Mouse (Mus musculus) small intestine, adult 2 months (tissue): Measurements from ENCODE around the gene Akap13. TPM values are rescaled to one million over a fixed set of nuclear protein-coding genes. Genes with fewer than 3 reads are reported as not detected.

Experiments used
- H3K27ac ChIP-seq: fragments of 200-500 bp; 2 replicates; pipeline ENCODE4 v1.5.1; 2012; ENCODE audit warnings: low read depth, low read length, control low read depth, inconsistent platforms; ENCODE audit not compliant: insufficient read depth
- H3K27me3 ChIP-seq: fragments of 200-500 bp; 2 replicates; pipeline ENCODE4 v1.6.1; 2012; ENCODE audit warnings: mild to moderate bottlenecking, moderate library complexity, low read length, inconsistent platforms; ENCODE audit not compliant: control insufficient read depth, insufficient read depth
- H3K36me3 ChIP-seq: fragments of 200-500 bp; 2 replicates; pipeline ENCODE4 v1.6.1; 2012; ENCODE audit warnings: mild to moderate bottlenecking, low read length, control low read depth, inconsistent platforms; ENCODE audit not compliant: control insufficient read depth, insufficient read depth
- H3K4me1 ChIP-seq: fragments of 200-500 bp; 2 replicates; pipeline ENCODE4 v1.6.1; 2012; ENCODE audit warnings: low read length, inconsistent platforms, mixed read lengths; ENCODE audit not compliant: control insufficient read depth, insufficient read depth, insufficient read length
- H3K4me3 ChIP-seq: fragments of 200-500 bp; 2 replicates; pipeline ENCODE4 v1.5.1; 2012; ENCODE audit warnings: low read depth, mild to moderate bottlenecking, control low read depth, inconsistent platforms, low read length, moderate library complexity
- CTCF ChIP-seq: fragments of 200-500 bp; IDR thresholded peaks from 2 replicates; pipeline ENCODE4 v1.5.1; 2012; ENCODE audit warnings: low read depth, mild to moderate bottlenecking, control low read depth, inconsistent platforms, low read length, moderate library complexity, mixed read lengths; ENCODE audit not compliant: insufficient replicate concordance, insufficient read length; ENCODE audit errors: extremely low read depth
- POLR2A ChIP-seq: fragments of 200-500 bp; IDR thresholded peaks from 2 replicates; pipeline ENCODE4 v1.6.1; 2012; ENCODE audit warnings: low read depth, mild to moderate bottlenecking, control low read depth, inconsistent platforms, low read length, moderate library complexity
- WGBS: fragments of 180-500 bp; shearing (Covaris S2); methylation state at CpG from one replicate; pipeline ENCODE4 v1.1.7; 2018; 5-methylcytosine and 5-hydroxymethylcytosine counted together
- polyA plus RNA-seq: library from polyadenylated mRNA; depleted of rRNA; stranded (reverse); fragments of >200 nt; gene quantifications from 2 replicates; pipeline ENCODE4 v1.2.3, GENCODE M21; 2012

The Akap13 gene
- polyA plus RNA-seq, 1 experiment: 15.8 TPM

DNA sequence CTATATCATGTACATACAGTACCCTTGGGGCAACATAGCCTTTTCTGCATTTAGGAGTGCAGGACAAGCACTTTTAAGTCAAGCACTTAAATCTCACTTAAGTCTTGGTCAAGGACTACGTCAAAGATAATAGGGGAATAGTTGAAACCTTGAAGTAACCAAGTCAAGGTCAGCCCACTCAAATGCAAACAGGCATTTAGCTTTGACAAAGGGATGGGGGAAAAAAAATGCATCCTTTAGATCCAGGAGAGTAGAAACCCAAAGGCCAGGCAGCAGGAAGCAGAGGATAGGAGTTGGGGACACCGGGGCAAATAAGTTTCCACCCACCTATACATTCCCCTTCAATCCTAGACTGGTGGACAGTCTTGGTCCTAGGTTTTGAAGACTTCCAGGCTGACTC lies 322.7 kb downstream of the Akap13 start:
- no peak for TF ChIP-seq CTCF
- TF ChIP-seq POLR2A: no peak
- H3K4me3 ChIP-seq: no peak overlapping the region

DNA sequence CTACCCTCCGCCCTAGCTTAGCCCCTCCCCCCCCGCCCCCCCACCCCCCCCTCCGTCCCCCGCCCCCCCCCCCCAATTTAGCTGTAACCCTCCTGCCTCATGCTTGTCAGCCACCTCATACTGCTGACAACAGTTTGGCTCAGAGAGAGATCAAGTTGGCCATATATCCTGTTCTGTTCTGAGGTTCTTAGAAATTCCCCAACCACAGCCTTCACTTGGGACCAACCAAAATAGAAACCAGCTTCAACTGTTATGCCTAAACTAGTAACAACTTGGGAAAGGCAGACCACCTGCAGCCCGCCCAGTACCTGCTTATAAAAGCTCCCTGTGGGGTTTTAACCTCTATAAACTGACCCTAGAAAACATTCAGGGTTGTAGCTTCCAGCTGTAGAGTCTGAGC lies 325.5 kb downstream of the Akap13 start:
- TF ChIP-seq CTCF (no peak), POLR2A (no peak)
- H3K36me3 ChIP-seq: peaks cover 21% of the 10 kb centered on the region
- peaks cover 16% of the 10 kb centered on the region; the same call in 1 of the 2 replicates for H3K4me1 ChIP-seq
- peak overlapping the region; percentile 57; the same call in 1 of the 2 replicates for H3K27ac ChIP-seq
- 54% methylated on average over 2 of the region's 5 CpGs for WGBS
- peak overlapping the region; percentile 41 for H3K4me3 ChIP-seq
- no peaks in the 10 kb centered on the region for H3K27me3 ChIP-seq

More for the DNA sequence above, 322.7 kb downstream of the Akap13 start:
- H3K36me3 ChIP-seq: peaks cover 24% of the 10 kb centered on the region
- no peaks in the 10 kb centered on the region for H3K27me3 ChIP-seq
- peaks cover 10% of the 10 kb centered on the region; the same call in 1 of the 2 replicates for H3K4me1 ChIP-seq
- no peak overlapping the region for H3K27ac ChIP-seq
- 91% methylated on average over 2 of the region's 2 CpGs for WGBS

DNA sequence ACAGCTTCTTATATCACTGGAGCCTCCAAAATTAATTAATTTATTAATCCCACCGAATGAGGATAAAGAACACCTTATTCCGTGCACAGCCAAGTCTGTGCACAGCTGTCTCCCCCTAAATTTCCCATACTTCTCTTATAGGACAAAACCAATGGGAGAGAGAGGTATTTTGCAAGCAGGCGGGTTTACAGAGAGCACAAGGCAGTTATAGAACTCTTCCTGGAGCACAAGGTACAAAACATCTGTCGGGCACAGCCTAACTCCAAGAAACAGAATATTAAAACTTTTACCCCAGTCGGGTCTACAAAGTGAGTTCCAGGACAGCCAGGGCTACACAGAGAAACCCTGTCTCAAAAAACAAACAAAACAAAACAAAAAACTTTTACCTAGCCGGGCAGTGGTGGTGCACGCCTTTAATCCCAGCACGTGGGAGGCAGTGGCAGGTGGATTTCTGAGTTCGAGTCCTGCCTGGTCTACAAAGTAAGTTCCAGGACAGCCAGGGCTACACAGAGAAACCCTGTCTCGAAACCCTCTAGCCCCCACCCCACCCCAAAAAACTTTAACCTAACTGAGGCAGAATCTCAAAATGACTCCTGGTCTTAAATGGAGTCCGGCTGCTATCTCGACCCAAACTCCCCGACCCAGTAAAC lies 326.1 kb downstream of the Akap13 start:
- peaks cover 16% of the 10 kb centered on the region for H3K36me3 ChIP-seq
- H3K27me3 ChIP-seq: no peaks in the 10 kb centered on the region
- WGBS: 3% methylated on average over 13 of the region's 13 CpGs
- H3K4me3 ChIP-seq: peak overlapping the region; percentile 92
- H3K27ac ChIP-seq: peak overlapping the region; percentile 48
- no peak for TF ChIP-seq POLR2A
- no peak for TF ChIP-seq CTCF
- H3K4me1 ChIP-seq: peaks cover 20% of the 10 kb centered on the region; the same call in 1 of the 2 replicates

DNA sequence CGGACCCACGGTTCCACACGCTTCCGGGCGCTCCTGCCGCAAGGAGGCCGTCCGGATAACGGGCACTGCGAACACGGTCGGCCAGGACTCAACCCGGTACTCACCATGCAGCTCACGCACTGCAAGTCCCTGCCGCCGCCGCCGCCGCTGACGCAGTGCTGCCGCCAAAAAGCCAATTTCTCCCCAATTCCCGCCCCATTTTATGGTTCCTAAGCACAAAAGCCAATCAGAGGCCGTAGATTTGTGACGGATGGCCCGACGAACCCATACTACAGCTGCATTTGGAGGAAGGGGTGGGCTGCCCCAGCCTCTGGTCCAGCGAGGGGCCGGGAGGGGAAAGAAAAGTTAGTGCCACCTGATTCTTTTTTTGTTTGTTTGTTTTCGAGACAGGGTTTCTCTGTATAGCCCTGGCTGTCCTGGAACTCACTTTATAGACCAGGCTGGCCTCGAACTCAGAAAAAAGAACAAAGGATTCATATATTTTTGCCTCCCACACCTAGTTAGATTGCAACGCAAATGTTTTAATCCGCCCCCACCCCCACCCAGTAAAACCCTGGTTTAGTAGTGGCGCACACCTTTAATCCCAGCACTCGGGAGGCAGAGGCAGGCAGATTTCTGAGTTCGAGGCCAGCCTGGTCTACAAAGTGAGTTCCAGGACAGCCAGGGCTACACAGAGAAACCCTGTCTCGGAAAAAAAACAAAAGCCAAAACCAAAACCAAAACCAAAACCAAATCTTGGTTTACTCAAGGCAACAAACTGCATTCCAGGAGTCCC lies 326.8 kb downstream of the Akap13 start:
- 3% methylated on average over 36 of the region's 36 CpGs for WGBS

DNA sequence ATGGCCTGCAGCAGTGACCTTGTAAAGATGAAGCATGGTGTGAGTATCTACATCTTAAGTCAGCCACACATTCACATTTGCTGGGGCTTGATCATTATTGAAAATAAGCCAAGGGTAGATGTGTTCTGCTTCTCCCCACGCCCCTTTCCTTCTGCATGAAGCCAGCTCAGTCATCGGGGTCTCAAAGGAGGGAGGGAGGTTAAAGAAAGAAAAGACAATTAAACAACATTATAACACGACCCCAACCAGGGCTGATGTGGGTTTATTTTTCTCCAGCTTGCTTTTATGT lies 327.3 kb downstream of the Akap13 start:
- TF ChIP-seq CTCF: no peak
- TF ChIP-seq POLR2A: no peak
- Histone ChIP-seq H3K4me1 (peaks cover 24% of the 10 kb centered on the region; the same call in 1 of the 2 replicates), H3K27ac (peak overlapping the region; percentile 74), H3K36me3 (peaks cover 7% of the 10 kb centered on the region), H3K4me3 (no peak overlapping the region), H3K27me3 (no peaks in the 10 kb centered on the region)
- WGBS: 36% methylated on average over 3 of the region's 3 CpGs

More for the DNA sequence above, 326.8 kb downstream of the Akap13 start:
- H3K27me3 ChIP-seq: no peaks in the 10 kb centered on the region
- peak overlapping the region; percentile 74 for H3K27ac ChIP-seq
- peak overlapping the region; percentile 92 for H3K4me3 ChIP-seq
- H3K4me1 ChIP-seq: peaks cover 22% of the 10 kb centered on the region; the same call in 1 of the 2 replicates
- no peak for TF ChIP-seq POLR2A
- TF ChIP-seq CTCF: no peak
- peaks cover 10% of the 10 kb centered on the region for H3K36me3 ChIP-seq

DNA sequence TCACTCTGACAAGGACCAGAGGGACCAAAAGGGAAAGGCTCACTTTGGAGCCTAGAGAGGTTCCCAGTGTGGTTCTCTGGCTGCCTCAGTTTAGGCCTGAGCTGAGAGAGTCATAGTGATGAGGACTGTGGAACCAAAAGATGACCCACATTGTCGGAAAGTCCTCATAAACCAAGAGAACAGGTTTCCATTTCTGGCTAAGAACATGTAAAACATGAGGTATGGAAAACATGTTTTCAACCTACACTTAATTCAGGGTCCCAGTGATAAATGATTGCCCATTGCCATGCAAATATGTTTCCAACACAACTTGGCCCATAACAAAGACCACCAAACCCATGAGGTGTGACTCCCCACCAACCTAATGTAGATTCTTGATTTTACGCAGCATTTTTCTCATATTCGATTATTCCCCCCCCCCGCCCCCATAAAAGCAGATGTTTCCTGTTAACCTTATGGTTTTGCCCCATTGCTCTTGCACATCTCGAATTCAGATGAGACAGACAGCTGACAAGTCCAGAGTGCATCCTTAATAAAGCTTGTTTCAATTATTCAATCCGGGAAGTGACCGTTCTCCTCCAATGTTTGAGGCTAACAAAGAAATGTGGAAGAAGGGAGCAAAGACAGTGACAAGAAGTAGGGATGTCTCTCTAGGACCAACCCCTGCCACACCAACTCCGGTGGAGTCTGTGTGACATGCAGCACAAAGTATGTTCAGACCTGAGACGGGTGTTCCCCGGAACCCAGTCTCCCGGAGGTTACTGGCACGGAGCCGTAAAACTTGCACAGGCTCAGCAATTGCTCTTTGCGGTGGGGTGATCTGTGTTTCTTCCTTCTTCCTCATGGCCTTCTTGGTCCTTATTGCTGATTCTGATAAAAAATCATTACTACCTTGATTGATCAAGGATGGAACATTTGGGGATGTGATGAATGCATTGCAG lies 330.3 kb downstream of the Akap13 start:
- H3K36me3 ChIP-seq: no peaks in the 10 kb centered on the region
- no peak overlapping the region for H3K4me3 ChIP-seq
- H3K4me1 ChIP-seq: peaks cover 34% of the 10 kb centered on the region; the same call in 1 of the 2 replicates
- 39% methylated on average over 14 of the region's 14 CpGs for WGBS
- no peaks in the 10 kb centered on the region for H3K27me3 ChIP-seq
- TF ChIP-seq CTCF (no peak), POLR2A (no peak)
- H3K27ac ChIP-seq: peak overlapping the region; percentile 82
